Mouse (Mus musculus) small intestine, adult 2 months (tissue): ENCODE measurements around the gene Kcnt2. TPM values are rescaled to one million over a fixed set of nuclear protein-coding genes. Genes with fewer than 3 reads are reported as not detected.

ENCODE experiments used
- H3K27ac ChIP-seq: fragments of 200-500 bp; 2 replicates; pipeline ENCODE4 v1.5.1; 2012; ENCODE audit warnings: low read depth, low read length, control low read depth, inconsistent platforms; ENCODE audit not compliant: insufficient read depth
- H3K27me3 ChIP-seq: fragments of 200-500 bp; 2 replicates; pipeline ENCODE4 v1.6.1; 2012; ENCODE audit warnings: mild to moderate bottlenecking, moderate library complexity, low read length, inconsistent platforms; ENCODE audit not compliant: control insufficient read depth, insufficient read depth
- H3K36me3 ChIP-seq: fragments of 200-500 bp; 2 replicates; pipeline ENCODE4 v1.6.1; 2012; ENCODE audit warnings: mild to moderate bottlenecking, low read length, control low read depth, inconsistent platforms; ENCODE audit not compliant: control insufficient read depth, insufficient read depth
- H3K4me1 ChIP-seq: fragments of 200-500 bp; 2 replicates; pipeline ENCODE4 v1.6.1; 2012; ENCODE audit warnings: low read length, inconsistent platforms, mixed read lengths; ENCODE audit not compliant: control insufficient read depth, insufficient read depth, insufficient read length
- H3K4me3 ChIP-seq: fragments of 200-500 bp; 2 replicates; pipeline ENCODE4 v1.5.1; 2012; ENCODE audit warnings: low read depth, mild to moderate bottlenecking, control low read depth, inconsistent platforms, low read length, moderate library complexity
- CTCF ChIP-seq: fragments of 200-500 bp; IDR thresholded peaks from 2 replicates; pipeline ENCODE4 v1.5.1; 2012; ENCODE audit warnings: low read depth, mild to moderate bottlenecking, control low read depth, inconsistent platforms, low read length, moderate library complexity, mixed read lengths; ENCODE audit not compliant: insufficient replicate concordance, insufficient read length; ENCODE audit errors: extremely low read depth
- POLR2A ChIP-seq: fragments of 200-500 bp; IDR thresholded peaks from 2 replicates; pipeline ENCODE4 v1.6.1; 2012; ENCODE audit warnings: low read depth, mild to moderate bottlenecking, control low read depth, inconsistent platforms, low read length, moderate library complexity
- WGBS: fragments of 180-500 bp; shearing (Covaris S2); methylation state at CpG from one replicate; pipeline ENCODE4 v1.1.7; 2018; 5-methylcytosine and 5-hydroxymethylcytosine counted together
- polyA plus RNA-seq: library from polyadenylated mRNA; depleted of rRNA; stranded (reverse); fragments of >200 nt; gene quantifications from 2 replicates; pipeline ENCODE4 v1.2.3, GENCODE M21; 2012; rRNA removed

Gene Kcnt2
- 0.08 TPM in 1 of 2 replicates, not detected in the other for polyA plus RNA-seq

DNA sequence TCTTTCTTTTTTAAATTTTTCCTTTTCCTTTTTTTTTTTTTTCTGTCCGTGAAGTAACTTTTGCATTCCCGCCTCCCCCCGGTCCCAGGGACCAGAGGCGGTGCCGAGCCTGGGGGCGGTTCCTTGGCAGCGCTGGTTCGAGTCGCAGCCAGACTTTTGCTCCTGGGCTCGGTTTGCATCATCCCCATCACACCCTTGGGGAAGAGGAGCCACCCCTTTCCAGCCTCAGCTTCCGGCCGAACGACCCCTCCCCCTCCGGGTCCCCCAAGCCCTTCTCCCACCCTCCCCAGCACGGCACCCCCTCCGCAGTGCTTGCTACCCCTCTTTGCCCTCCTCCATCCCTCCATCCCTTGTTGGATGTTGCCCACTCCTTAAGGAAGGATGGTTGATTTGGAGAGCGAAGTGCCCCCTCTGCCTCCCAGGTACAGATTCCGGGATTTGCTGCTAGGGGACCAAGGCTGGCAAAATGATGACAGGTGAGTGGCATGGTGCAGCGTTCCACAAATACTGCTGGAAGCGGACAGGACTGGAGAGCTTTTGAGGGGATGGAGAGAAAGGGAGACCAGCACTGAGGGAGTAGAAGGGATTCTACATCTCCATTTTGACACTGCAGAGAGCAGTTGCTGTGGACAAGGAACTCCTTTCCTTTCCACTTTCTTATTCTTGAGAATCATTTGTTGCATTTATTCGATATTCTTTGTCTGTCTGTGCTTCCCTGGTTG is at the start of gene Kcnt2:
Gene Kcnt2 (plus strand): TSS at position 283 of the 722 bp plus-strand sequence.
- WGBS = 4% methylated on average over 21 of the region's 21 CpGs
- Histone ChIP-seq H3K27ac (no peak within 1 kb of the TSS), H3K4me1 (peaks cover 7% of the 10 kb centered on the region), H3K4me3 (peak within 1 kb of the TSS; percentile 37), H3K36me3 (no peaks in the 10 kb centered on the region), H3K27me3 (no peaks in the 10 kb centered on the region)
- no peak for TF ChIP-seq POLR2A
- TF ChIP-seq CTCF = no peak

DNA sequence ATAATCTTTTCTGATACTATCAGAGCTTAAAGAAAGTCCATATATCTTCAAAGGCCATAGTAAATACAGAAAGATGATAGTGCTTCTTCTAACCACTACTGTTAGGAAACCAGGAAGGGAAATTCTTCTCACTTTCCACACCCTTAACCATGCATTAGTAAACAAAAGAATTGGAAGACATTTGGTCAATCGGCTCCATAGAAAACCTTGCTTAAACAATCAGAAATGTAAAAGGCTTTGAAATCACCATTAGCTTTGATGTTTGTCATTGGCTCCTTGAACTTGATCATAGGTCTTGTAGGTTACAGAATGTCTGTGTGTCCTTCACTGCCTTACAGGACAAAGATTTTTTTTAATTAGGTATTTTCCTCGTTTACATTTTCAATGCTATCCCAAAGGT is 40.6 kb upstream of the Kcnt2 start:
- no peaks in the 10 kb centered on the region for H3K4me1 ChIP-seq
- H3K4me3 ChIP-seq = no peak overlapping the region
- no peak overlapping the region for H3K27ac ChIP-seq
- H3K27me3 ChIP-seq = no peaks in the 10 kb centered on the region
- no peak for TF ChIP-seq CTCF
- TF ChIP-seq POLR2A = no peak
- WGBS = 55% methylated on average over 2 of the region's 2 CpGs
- H3K36me3 ChIP-seq = no peaks in the 10 kb centered on the region

DNA sequence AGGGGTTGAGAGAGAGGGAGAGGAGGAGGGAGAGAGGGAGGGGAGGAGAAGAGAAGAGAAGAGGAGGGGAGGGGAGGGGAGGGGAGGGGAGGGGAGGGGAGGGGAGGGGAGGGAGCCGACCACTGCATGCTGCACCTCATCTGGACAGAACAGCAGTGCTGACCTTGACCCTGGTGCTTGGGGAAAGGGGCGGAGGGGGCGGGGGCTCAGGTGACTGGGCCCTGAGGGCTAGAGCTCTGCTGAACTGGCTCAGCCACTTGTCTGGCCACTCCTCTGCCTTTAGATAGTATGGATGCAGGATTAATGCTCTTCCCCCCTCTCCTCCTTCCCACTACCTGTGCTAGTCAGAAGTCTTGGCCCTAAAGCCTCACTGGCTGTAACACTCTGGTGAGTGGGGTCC is 20.7 kb upstream of the Kcnt2 start:
- 64% methylated on average over 3 of the region's 3 CpGs for WGBS
- Histone ChIP-seq H3K27ac (no peak overlapping the region), H3K4me1 (no peaks in the 10 kb centered on the region), H3K36me3 (no peaks in the 10 kb centered on the region), H3K27me3 (no peaks in the 10 kb centered on the region), H3K4me3 (no peak overlapping the region)
- TF ChIP-seq CTCF = no peak
- TF ChIP-seq POLR2A = no peak

DNA sequence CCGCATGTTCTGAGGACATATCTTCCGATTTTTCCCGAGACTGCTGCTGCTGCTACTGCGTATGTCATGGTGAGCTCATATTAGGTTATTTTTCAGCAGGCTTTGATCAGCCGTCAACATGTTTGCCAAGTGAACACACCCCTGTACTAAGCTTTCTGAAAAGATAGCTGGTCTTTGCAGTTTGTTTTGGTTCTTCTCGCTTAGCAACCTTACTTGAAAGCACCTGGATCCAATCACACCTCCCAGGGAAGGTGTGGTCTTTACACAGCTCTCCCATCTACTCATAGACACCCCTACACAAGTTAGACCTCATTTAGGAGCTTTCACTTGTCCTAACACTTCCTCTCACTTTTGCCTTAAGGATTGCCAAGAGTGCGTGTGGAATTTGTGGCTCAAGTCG is 19.3 kb upstream of the Kcnt2 start:
- 25% methylated on average over 8 of the region's 8 CpGs for WGBS
- Histone ChIP-seq H3K27ac (no peak overlapping the region), H3K4me3 (no peak overlapping the region), H3K36me3 (no peaks in the 10 kb centered on the region), H3K27me3 (no peaks in the 10 kb centered on the region), H3K4me1 (no peaks in the 10 kb centered on the region)
- TF ChIP-seq POLR2A = no peak
- no peak for TF ChIP-seq CTCF

DNA sequence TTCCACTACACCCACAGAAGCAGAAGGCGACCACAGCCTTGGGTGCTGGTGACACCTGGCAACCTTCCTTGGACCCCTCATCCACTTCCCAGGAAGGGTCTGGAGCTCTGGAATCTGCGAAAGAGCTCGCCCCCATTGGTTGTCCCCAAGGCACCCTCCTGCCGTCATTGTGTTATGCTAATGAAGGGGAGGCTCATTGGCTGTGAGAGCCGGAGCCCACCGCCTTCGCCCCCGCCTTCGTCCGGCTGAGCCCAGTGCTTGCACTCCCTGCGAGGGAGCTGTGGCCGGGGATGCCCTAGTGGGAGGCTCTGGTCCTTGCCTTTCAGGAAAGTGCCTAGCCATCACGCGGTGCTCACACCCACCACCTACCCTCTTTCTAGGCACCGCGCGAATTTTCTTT is 493 bp upstream of the Kcnt2 start:
- no peaks in the 10 kb centered on the region for H3K36me3 ChIP-seq
- no peak overlapping the region for H3K27ac ChIP-seq
- WGBS = 2% methylated on average over 17 of the region's 17 CpGs
- TF ChIP-seq POLR2A (no peak), CTCF (no peak)
- H3K27me3 ChIP-seq = no peaks in the 10 kb centered on the region
- peaks cover 7% of the 10 kb centered on the region for H3K4me1 ChIP-seq
- H3K4me3 ChIP-seq = peak overlapping the region; percentile 37

DNA sequence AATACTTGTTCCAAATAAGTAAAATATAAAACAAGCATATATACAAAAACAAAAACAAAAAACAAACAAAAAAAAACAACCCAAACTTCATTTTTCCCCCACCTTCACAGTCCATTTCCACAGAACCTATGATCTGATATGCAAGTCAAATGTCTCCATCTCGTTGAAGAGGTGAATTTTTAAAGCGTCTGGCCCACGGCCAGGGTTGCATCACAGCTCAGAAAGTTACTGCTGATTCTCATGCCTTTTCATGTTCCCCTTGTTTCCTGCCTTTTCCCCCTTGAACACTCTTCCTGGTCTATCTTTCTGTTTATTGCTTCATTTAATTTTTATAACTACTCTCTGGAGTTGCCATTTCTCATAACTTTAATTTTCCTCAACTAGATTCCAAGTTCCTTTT is 18.7 kb downstream of the Kcnt2 start:
- Histone ChIP-seq H3K36me3 (no peaks in the 10 kb centered on the region), H3K27ac (no peak overlapping the region), H3K4me1 (peaks cover 3% of the 10 kb centered on the region; the same call in 1 of the 2 replicates), H3K27me3 (no peaks in the 10 kb centered on the region), H3K4me3 (no peak overlapping the region)
- no peak for TF ChIP-seq CTCF
- no peak for TF ChIP-seq POLR2A
- 43% methylated on average over 3 of the region's 3 CpGs for WGBS

DNA sequence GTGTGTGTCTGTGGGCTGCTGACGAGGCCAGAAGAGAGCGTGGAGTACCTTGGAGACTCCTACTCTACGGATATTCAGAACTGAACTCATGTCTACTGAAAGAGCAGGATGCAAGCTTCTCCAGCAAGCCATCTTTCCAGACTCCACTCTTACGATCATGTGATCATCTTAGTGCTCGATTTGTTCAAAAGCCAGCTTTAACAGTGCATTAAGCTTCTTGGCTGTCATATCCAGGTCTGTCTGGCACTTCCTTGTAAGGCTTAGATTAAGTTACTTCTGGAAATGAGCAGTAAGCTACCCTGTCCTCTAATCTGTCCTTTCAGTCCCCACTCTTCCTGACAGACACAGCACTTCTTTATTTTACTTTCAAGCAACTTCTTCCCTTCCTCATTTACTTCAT is 20.1 kb downstream of the Kcnt2 start:
- TF ChIP-seq CTCF (no peak), POLR2A (no peak)
- no peak overlapping the region for H3K4me3 ChIP-seq
- H3K27me3 ChIP-seq = no peaks in the 10 kb centered on the region
- peaks cover 3% of the 10 kb centered on the region; the same call in 1 of the 2 replicates for H3K4me1 ChIP-seq
- 60% methylated on average over 5 of the region's 5 CpGs for WGBS
- H3K36me3 ChIP-seq = no peaks in the 10 kb centered on the region
- H3K27ac ChIP-seq = peak overlapping the region; percentile 46; the same call in 1 of the 2 replicates
